Mouse (Mus musculus) forebrain, postnatal 0 days (tissue): ENCODE measurements at regions not wholly inside any gene's neighbourhood (a gene's known extent, or its start where the extent isn't known, plus 50 kb on each side); places are given as distances from the start of the nearest gene placed in this dataset.
A peak's percentile ranks its signal among the peaks of the same experiment; 100 is the strongest.

Source experiments
- ATAC-seq: fragments of 200-750 bp; cut with Nextera tagmentation; 2 replicates; pipeline ENCODE4 v1.8.0; 2017; ENCODE audit warnings: mild to moderate bottlenecking, moderate library complexity
- DNase-seq: peaks from one replicate; pipeline ENCODE4 v3.0.0-alpha.2; 2015
- H3K27ac ChIP-seq: fragments of 300-500 bp; sonication (generic); 2 replicates; pipeline ENCODE4 v1.5.1; 2014; ENCODE audit warnings: low read depth, mild to moderate bottlenecking, antibody characterized with exemption, low read length, moderate library complexity, mixed read lengths
- H3K27me3 ChIP-seq: fragments of 300-500 bp; sonication (generic); 2 replicates; pipeline ENCODE4 v1.6.1; 2014; ENCODE audit warnings: mild to moderate bottlenecking, low read length, mixed read lengths; ENCODE audit not compliant: insufficient read depth
- H3K36me3 ChIP-seq: fragments of 300-500 bp; sonication (generic); 2 replicates; pipeline ENCODE4 v1.6.1; 2014; ENCODE audit warnings: mild to moderate bottlenecking, moderate library complexity; ENCODE audit not compliant: insufficient read depth
- H3K4me1 ChIP-seq: fragments of 300-500 bp; sonication (generic); 2 replicates; pipeline ENCODE4 v1.6.1; 2014; ENCODE audit warnings: antibody characterized with exemption; ENCODE audit not compliant: insufficient read depth
- H3K4me2 ChIP-seq: fragments of 300-500 bp; sonication (generic); 2 replicates; pipeline ENCODE4 v1.6.1; 2014; ENCODE audit warnings: low read depth, mild to moderate bottlenecking, moderate library complexity
- H3K4me3 ChIP-seq: fragments of 300-500 bp; sonication (generic); 2 replicates; pipeline ENCODE4 v1.5.1; 2014; ENCODE audit warnings: low read depth, low read length, mixed read lengths
- H3K9ac ChIP-seq: fragments of 300-500 bp; sonication (generic); 2 replicates; pipeline ENCODE4 v1.6.1; 2014; ENCODE audit warnings: mild to moderate bottlenecking
- H3K9me3 ChIP-seq: fragments of 300-500 bp; sonication (generic); 2 replicates; pipeline ENCODE4 v1.6.1; 2016; ENCODE audit warnings: low read length
- CTCF ChIP-seq: sonication (generic); IDR thresholded peaks from 2 replicates; pipeline ENCODE4 v1.5.1; 2016; ENCODE audit warnings: antibody characterized with exemption, control low read depth, low read depth
- WGBS: fragments of 180-500 bp; shearing (Covaris S2); extraction: QIAGEN DNeasy Blood & Tissue Kit; methylation state at CpG from one replicate; pipeline ENCODE4 v1.1.7; 2014; 5-methylcytosine and 5-hydroxymethylcytosine counted together

GRCm38 (mm10) chr2:106208767-106209250 lies 205.5 kb upstream of the Dnajc24 start:
- no peaks in the 10 kb centered on the region for H3K4me1 ChIP-seq
- no peaks in the 10 kb centered on the region for H3K27me3 ChIP-seq
- ATAC-seq (no peak), DNase-seq (no peak)
- H3K4me2 ChIP-seq: no peak overlapping the region
- 47% methylated on average over 4 of the region's 4 CpGs for WGBS
- H3K9me3 ChIP-seq: no peaks in the 10 kb centered on the region
- H3K27ac ChIP-seq: no peak overlapping the region
- H3K4me3 ChIP-seq: no peak overlapping the region
- H3K36me3 ChIP-seq: no peaks in the 10 kb centered on the region
- no peak overlapping the region for H3K9ac ChIP-seq
- no peak for TF ChIP-seq CTCF

- H3K4me2 ChIP-seq: no peak overlapping the region
- WGBS: 100% methylated on average over 2 of the region's 2 CpGs
These were observed 196.8 kb upstream of the Dnajc24 start for GRCm38 (mm10) chr2:106200130-106200529.

GRCm38 (mm10) chr2:106195170-106195569 lies 191.8 kb upstream of the Dnajc24 start:
- Histone ChIP-seq H3K9ac (no peak overlapping the region), H3K27ac (no peak overlapping the region), H3K27me3 (no peaks in the 10 kb centered on the region), H3K4me3 (no peak overlapping the region), H3K9me3 (no peaks in the 10 kb centered on the region), H3K4me1 (0 out of 2 replicates have a peak, but pooled peaks cover 5% of the 10 kb centered on the region), H3K36me3 (no peaks in the 10 kb centered on the region), H3K4me2 (peak overlapping the region; percentile 49; the same call in 1 of the 2 replicates)
- no peak for ATAC-seq
- no peak for DNase-seq
- WGBS: 6% methylated on average over 7 of the region's 7 CpGs
- TF ChIP-seq CTCF: no peak

More at GRCm38 (mm10) chr2:106200130-106200529, 196.8 kb upstream of the Dnajc24 start:
- no peaks in the 10 kb centered on the region for H3K4me1 ChIP-seq
- H3K9ac ChIP-seq: no peak overlapping the region
- no peak for DNase-seq
- no peak for TF ChIP-seq CTCF
- no peaks in the 10 kb centered on the region for H3K27me3 ChIP-seq
- no peaks in the 10 kb centered on the region for H3K9me3 ChIP-seq
- ATAC-seq: no peak
- H3K27ac ChIP-seq: no peak overlapping the region
- no peak overlapping the region for H3K4me3 ChIP-seq
- H3K36me3 ChIP-seq: no peaks in the 10 kb centered on the region

- H3K9me3 ChIP-seq: no peaks in the 10 kb centered on the region
- no peaks in the 10 kb centered on the region for H3K27me3 ChIP-seq
- H3K27ac ChIP-seq: no peak overlapping the region
- H3K36me3 ChIP-seq: no peaks in the 10 kb centered on the region
- 0 out of 2 replicates have a peak, but pooled peaks cover 5% of the 10 kb centered on the region for H3K4me1 ChIP-seq
- H3K9ac ChIP-seq: peak overlapping the region; percentile 19; the same call in 1 of the 2 replicates
- peak; percentile 82 for TF ChIP-seq CTCF
- WGBS: 5% methylated on average over 14 of the region's 14 CpGs
- H3K4me3 ChIP-seq: peak overlapping the region; percentile 34
- DNase-seq (peak; percentile 92), ATAC-seq (peak; percentile 84)
- peak overlapping the region; percentile 49 for H3K4me2 ChIP-seq
These were observed 191.1 kb upstream of the Dnajc24 start for GRCm38 (mm10) chr2:106194369-106195023.

- H3K27me3 ChIP-seq: no peaks in the 10 kb centered on the region
- WGBS: under 1% methylated on average over 9 of the region's 9 CpGs
- H3K27ac ChIP-seq: no peak overlapping the region
- H3K9me3 ChIP-seq: no peaks in the 10 kb centered on the region
- DNase-seq: no peak
- TF ChIP-seq CTCF: no peak
- 0 out of 2 replicates have a peak, but pooled peaks cover 5% of the 10 kb centered on the region for H3K4me1 ChIP-seq
- peak overlapping the region; percentile 19; the same call in 1 of the 2 replicates for H3K9ac ChIP-seq
- H3K36me3 ChIP-seq: no peaks in the 10 kb centered on the region
- peak overlapping the region; percentile 49 for H3K4me2 ChIP-seq
- peak overlapping the region; percentile 34 for H3K4me3 ChIP-seq
- ATAC-seq: peak; percentile 15
These were observed 190.6 kb upstream of the Dnajc24 start for GRCm38 (mm10) chr2:106193889-106194347.

- Histone ChIP-seq H3K36me3 (no peaks in the 10 kb centered on the region), H3K27me3 (no peaks in the 10 kb centered on the region), H3K27ac (no peak overlapping the region), H3K4me3 (no peak overlapping the region), H3K9ac (no peak overlapping the region), H3K4me1 (0 out of 2 replicates have a peak, but pooled peaks cover 5% of the 10 kb centered on the region), H3K9me3 (no peaks in the 10 kb centered on the region), H3K4me2 (no peak overlapping the region)
- no peak for TF ChIP-seq CTCF
- DNase-seq (no peak), ATAC-seq (no peak)
- 22% methylated on average over 11 of the region's 11 CpGs for WGBS
These were observed 187.4 kb upstream of the Dnajc24 start for GRCm38 (mm10) chr2:106190579-106191322.

GRCm38 (mm10) chr2:106183651-106184050 lies 180.3 kb upstream of the Dnajc24 start:
- ATAC-seq: no peak

More at GRCm38 (mm10) chr2:106183651-106184050, 180.3 kb upstream of the Dnajc24 start:
- Histone ChIP-seq H3K4me2 (no peak overlapping the region), H3K4me1 (no peaks in the 10 kb centered on the region), H3K36me3 (no peaks in the 10 kb centered on the region), H3K27me3 (no peaks in the 10 kb centered on the region), H3K4me3 (no peak overlapping the region), H3K9ac (no peak overlapping the region), H3K9me3 (no peaks in the 10 kb centered on the region), H3K27ac (no peak overlapping the region)
- 60% methylated on average over 16 of the region's 16 CpGs for WGBS
- no peak for TF ChIP-seq CTCF
- no peak for DNase-seq
